Mouse (Mus musculus): ENCODE measurements around the gene Slc44a5. TPM values are rescaled to one million over a fixed set of nuclear protein-coding genes. Genes with fewer than 3 reads are reported as not detected.

Slc44a5 gene
- total RNA-seq, 2 experiments from 2014 or later: 7.0 to 8.3 TPM

GRCm38 (mm10) chr3:154165882-154166281 lies 192.6 kb downstream of the Slc44a5 start:
- no peak for DNase-seq (ENCODE audit: low spot score in 2 of 2)

- DNase-seq (ENCODE audit: low spot score in 2 of 2): peak; percentile 7 to 36
These were observed 198.8 kb downstream of the Slc44a5 start for GRCm38 (mm10) chr3:154171881-154172592.

- no peak for DNase-seq (ENCODE audit: low spot score in 2 of 2)
These were observed 199.3 kb downstream of the Slc44a5 start for GRCm38 (mm10) chr3:154172593-154172965.

GRCm38 (mm10) chr3:154173556-154173955 lies 200.3 kb downstream of the Slc44a5 start:
- no peak for DNase-seq (ENCODE audit: low spot score in 2 of 2)

GRCm38 (mm10) chr3:154174031-154174430 lies 200.8 kb downstream of the Slc44a5 start:
- DNase-seq (ENCODE audit: low spot score in 2 of 2): no peak

- no peak for DNase-seq (ENCODE audit: low spot score in 2 of 2)
These were observed 201.5 kb downstream of the Slc44a5 start for GRCm38 (mm10) chr3:154174766-154175165.

GRCm38 (mm10) chr3:154177665-154178305 lies 204.5 kb downstream of the Slc44a5 start:
- no peak for DNase-seq (ENCODE audit: low spot score in 2 of 2)

GRCm38 (mm10) chr3:154179423-154179920 lies 206.2 kb downstream of the Slc44a5 start:
- DNase-seq (ENCODE audit: low spot score in 2 of 2): no peak

- DNase-seq (ENCODE audit: low spot score in 2 of 2): no peak
These were observed 209.8 kb downstream of the Slc44a5 start for GRCm38 (mm10) chr3:154182987-154183386.

- no peak for DNase-seq (ENCODE audit: low spot score in 2 of 2)
These were observed 210.7 kb downstream of the Slc44a5 start for GRCm38 (mm10) chr3:154183957-154184356.

- DNase-seq (ENCODE audit: low spot score in 2 of 2): no peak
These were observed 215.4 kb downstream of the Slc44a5 start for GRCm38 (mm10) chr3:154188668-154189067.

- DNase-seq (ENCODE audit: low spot score in 2 of 2): no peak
These were observed 219.2 kb downstream of the Slc44a5 start for GRCm38 (mm10) chr3:154192328-154193030.

- no peak for DNase-seq (ENCODE audit: low spot score in 2 of 2)
These were observed 220.1 kb downstream of the Slc44a5 start for GRCm38 (mm10) chr3:154193189-154193840.

- DNase-seq (ENCODE audit: low spot score in 2 of 2): no peak
These were observed 227.2 kb downstream of the Slc44a5 start for GRCm38 (mm10) chr3:154200422-154200828.

GRCm38 (mm10) chr3:154201796-154202195 lies 228.6 kb downstream of the Slc44a5 start:
- no peak for DNase-seq (ENCODE audit: low spot score in 2 of 2)

- no peak for DNase-seq (ENCODE audit: low spot score in 2 of 2)
These were observed 229.1 kb downstream of the Slc44a5 start for GRCm38 (mm10) chr3:154202383-154202782.

GRCm38 (mm10) chr3:154208479-154208878 lies 235.2 kb downstream of the Slc44a5 start:
- no peak for DNase-seq (ENCODE audit: low spot score in 2 of 2)

GRCm38 (mm10) chr3:154209201-154209754 lies 236.0 kb downstream of the Slc44a5 start:
- no peak for DNase-seq (ENCODE audit: low spot score in 2 of 2)

GRCm38 (mm10) chr3:154209776-154210430 lies 236.7 kb downstream of the Slc44a5 start:
- DNase-seq (ENCODE audit: low spot score in 2 of 2): no peak

GRCm38 (mm10) chr3:154210431-154211055 lies 237.3 kb downstream of the Slc44a5 start:
- DNase-seq (ENCODE audit: low spot score in 2 of 2): no peak
